Mouse (Mus musculus) bone marrow macrophage, adult 2 months (primary cell): Measurements from ENCODE around the gene Gm10065.

Source experiments
- CTCF ChIP-seq: IDR thresholded peaks from 2 replicates; pipeline ENCODE4 v1.5.1; 2012; ENCODE audit warnings: low read depth, mild to moderate bottlenecking, low read length, moderate library complexity
- POLR2A ChIP-seq: IDR thresholded peaks from 2 replicates; pipeline ENCODE4 v1.6.1; 2012; ENCODE audit warnings: mild to moderate bottlenecking, low read depth, low read length, borderline replicate concordance

GRCm38 (mm10) chr13:21454133-21454532 is 25.1 kb downstream of the Gm10065 start:
- TF ChIP-seq POLR2A (no peak), CTCF (no peak)
